Mouse (Mus musculus): Measurements from ENCODE around the gene Pcyt1a. TPM values are rescaled to one million over a fixed set of nuclear protein-coding genes. Genes with fewer than 3 reads are reported as not detected.

The Pcyt1a gene
- polyA plus RNA-seq (2015; fragmentation: Nextera tagmentation; extraction: Ambion mirVana) = 29.8 and 36.1 TPM in 2 replicates

GRCm38 (mm10) chr16:32430474-32431046 lies at the start of gene Pcyt1a:
Gene Pcyt1a, plus strand, starts transcription at chr16:32430921.

GRCm38 (mm10) chr16:32400267-32400666 lies 30.5 kb upstream of the Pcyt1a start, which contains the start of gene Tm4sf19:
Gene Tm4sf19, plus strand, starts transcription at chr16:32400506.

GRCm38 (mm10) chr16:32419517-32420483 lies 10.9 kb upstream of the Pcyt1a start, which contains the start of gene Tctex1d2:
Gene Tctex1d2, plus strand, starts transcription at chr16:32419702.

DNA sequence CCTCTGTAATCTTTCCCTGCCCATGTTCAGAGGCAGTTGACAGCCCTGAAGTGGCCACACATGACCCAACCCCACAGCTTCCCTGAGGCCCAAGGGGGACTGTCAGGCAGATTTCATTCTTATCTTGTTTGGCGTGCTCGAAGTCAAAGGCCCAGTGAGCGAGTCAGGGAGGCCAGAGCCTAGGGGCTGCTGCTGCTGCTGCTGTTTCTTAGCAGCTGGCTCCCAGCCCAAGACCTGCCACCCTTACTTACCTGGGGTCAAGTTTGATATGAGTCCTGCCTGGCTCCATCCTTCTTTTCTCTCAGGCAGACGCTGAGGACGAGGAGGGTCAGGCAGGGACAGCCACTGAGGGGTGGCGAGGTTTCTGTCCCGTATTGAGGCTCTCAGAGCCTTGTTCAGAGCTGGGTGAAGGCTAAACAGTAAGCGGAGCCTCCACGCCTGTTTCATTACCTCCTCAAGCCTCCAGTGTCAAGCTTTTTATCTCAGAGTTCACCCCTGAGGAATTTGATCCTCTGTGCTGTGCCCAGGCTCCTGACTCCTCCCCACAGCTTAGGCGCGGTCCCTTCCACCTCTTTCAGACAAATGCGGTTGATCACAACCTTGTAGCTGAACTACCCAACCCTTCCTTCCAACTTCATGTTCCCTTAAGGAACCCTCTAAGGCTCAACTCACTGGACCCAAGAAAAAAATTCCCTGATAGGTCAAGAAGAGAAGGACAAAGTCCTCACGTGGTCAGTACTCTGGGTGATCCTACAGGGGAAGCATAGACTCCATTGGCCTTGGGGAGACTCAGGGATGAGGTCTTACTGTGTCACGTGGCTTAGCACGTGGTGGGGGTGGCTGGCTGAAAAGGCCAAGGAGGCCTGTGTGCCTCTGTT lies 56.8 kb downstream of the Pcyt1a start, which contains the start of gene Slc51a:
Gene Slc51a, minus strand, starts transcription at position 646 of the 878 bp plus-strand sequence.

GRCm38 (mm10) chr16:32495965-32496364 lies 65.2 kb downstream of the Pcyt1a start, which contains the start of gene Zdhhc19:
Gene Zdhhc19, plus strand, starts transcription at chr16:32496265.

Other genes with a start within 250 kb of the Pcyt1a start
- gene Fbxo45, start 183.8 kb upstream of the Pcyt1a start, polyA plus RNA-seq (2015; fragmentation: Nextera tagmentation; extraction: Ambion mirVana) = 5.7 and 7.4 TPM in 2 replicates
- gene Wdr53, start 183.7 kb upstream of the Pcyt1a start, polyA plus RNA-seq (2015; fragmentation: Nextera tagmentation; extraction: Ambion mirVana) = 11.9 and 13.8 TPM in 2 replicates
- not detected in 2 replicates for gene Smco1, start 159.5 kb upstream of the Pcyt1a start, polyA plus RNA-seq (2015; fragmentation: Nextera tagmentation; extraction: Ambion mirVana)
- 15.5 and 18.5 TPM in 2 replicates for gene Rnf168, start 153.5 kb upstream of the Pcyt1a start, polyA plus RNA-seq (2015; fragmentation: Nextera tagmentation; extraction: Ambion mirVana)
- 6.7 and 10.8 TPM in 2 replicates for gene Ubxn7, start 98.7 kb upstream of the Pcyt1a start, polyA plus RNA-seq (2015; fragmentation: Nextera tagmentation; extraction: Ambion mirVana)
- gene Tm4sf19, start 30.4 kb upstream of the Pcyt1a start, polyA plus RNA-seq (2015; fragmentation: Nextera tagmentation; extraction: Ambion mirVana) = not detected in 2 replicates
- 36.2 and 36.6 TPM in 2 replicates for gene Tctex1d2, start 11.2 kb upstream of the Pcyt1a start, polyA plus RNA-seq (2015; fragmentation: Nextera tagmentation; extraction: Ambion mirVana)
- 0.35 and 0.55 TPM in 2 replicates for gene Slc51a, start 57.0 kb downstream of the Pcyt1a start, polyA plus RNA-seq (2015; fragmentation: Nextera tagmentation; extraction: Ambion mirVana)
- not detected in 2 replicates for gene Zdhhc19, start 65.3 kb downstream of the Pcyt1a start, polyA plus RNA-seq (2015; fragmentation: Nextera tagmentation; extraction: Ambion mirVana)
- gene Tfrc, start 178.0 kb downstream of the Pcyt1a start, polyA plus RNA-seq (2015; fragmentation: Nextera tagmentation; extraction: Ambion mirVana) = 5.3 and 12.0 TPM in 2 replicates
- gene Tnk2, start 213.0 kb downstream of the Pcyt1a start, polyA plus RNA-seq (2015; fragmentation: Nextera tagmentation; extraction: Ambion mirVana) = 18.7 and 22.3 TPM in 2 replicates

All from urinary bladder, postnatal 0 days (tissue).